Mouse (Mus musculus): ENCODE measurements around the gene Grik2. TPM values are rescaled to one million over a fixed set of nuclear protein-coding genes. Genes with fewer than 3 reads are reported as not detected.

Gene Grik2
- polyA plus RNA-seq, 1 experiment from 2014 or later = 5.5 TPM

DNA sequence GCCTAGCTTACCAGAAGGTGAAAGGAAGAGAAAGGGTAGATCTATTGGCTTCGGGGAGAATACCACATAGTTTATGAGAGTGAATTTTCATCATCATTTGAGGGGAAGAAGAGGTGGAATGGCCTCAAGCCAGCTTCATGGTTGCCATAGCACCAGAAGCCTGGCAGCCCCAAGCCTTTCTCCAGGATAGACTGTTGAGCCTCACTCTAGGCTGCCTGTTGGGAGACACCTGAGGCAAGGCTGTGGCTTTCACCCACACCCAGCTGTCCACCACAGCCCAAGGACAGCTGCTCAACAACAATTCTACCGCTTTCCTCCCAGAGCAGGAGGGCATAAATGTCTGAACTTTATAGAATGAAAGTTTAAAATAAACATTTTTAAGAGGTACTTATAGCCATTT lies 8.1 kb downstream of the Grik2 start:
- Histone ChIP-seq H3K27ac (replicated peaks) (no peak overlapping the region; the same call in 1 of the 2 replicates), H3K4me3 (no peak overlapping the region), H3K4me1 (peaks cover 43% of the 10 kb centered on the region), H3K9me3 (no peaks in the 10 kb centered on the region), H3K36me3 (replicated peaks) (no peaks in the 10 kb centered on the region), H3K27me3 (replicated peaks; ENCODE audit: low read depth, poor library complexity, severe bottlenecking) (no peaks in the 10 kb centered on the region)
- DNase-seq (ENCODE audit: low spot score) = no peak
- 45% methylated on average over 2 of the region's 2 CpGs for WGBS

DNA sequence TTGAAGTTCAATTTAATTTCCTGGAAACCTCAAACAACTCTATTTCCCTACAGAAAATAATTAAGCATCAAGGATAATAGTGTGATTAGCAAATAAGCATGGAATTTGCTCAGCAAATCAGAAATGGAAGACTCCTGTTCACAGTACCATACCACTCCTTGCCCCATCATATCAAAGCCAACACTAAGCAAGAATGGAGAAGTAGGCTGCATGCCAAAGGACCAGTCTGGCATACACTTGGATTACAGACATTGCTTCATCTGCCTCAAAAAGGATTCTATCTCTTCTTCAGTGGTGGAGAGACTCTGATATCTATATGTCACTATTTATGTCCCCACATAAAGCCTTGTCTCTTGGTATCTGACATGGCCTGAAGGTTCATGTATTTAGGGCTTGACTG lies 19.7 kb downstream of the Grik2 start:
- Histone ChIP-seq H3K4me3 (no peak overlapping the region), H3K9me3 (no peaks in the 10 kb centered on the region), H3K36me3 (replicated peaks) (no peaks in the 10 kb centered on the region), H3K4me1 (no peaks in the 10 kb centered on the region), H3K27me3 (replicated peaks; ENCODE audit: low read depth, poor library complexity, severe bottlenecking) (no peaks in the 10 kb centered on the region), H3K27ac (replicated peaks) (no peak overlapping the region)
- no peak for DNase-seq (ENCODE audit: low spot score)

DNA sequence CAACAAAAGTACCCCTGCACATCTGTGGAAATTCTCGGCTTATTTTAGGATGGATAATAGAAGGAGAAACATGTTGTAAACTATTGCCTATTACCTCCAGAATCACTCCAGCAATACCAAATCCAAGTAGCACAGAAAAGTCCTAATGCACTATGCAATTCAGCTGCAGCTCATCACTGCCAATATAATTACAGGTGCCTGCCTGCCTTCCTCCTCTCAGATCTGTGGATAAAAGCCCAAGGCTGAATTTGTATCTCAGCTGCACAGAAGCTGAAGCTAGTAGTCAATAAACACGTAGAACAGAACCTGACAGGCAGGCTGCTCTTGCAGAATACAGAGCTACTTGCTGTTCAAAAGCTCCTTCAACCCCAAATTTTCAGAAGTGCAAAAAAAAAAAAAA lies 21.0 kb downstream of the Grik2 start:
- Histone ChIP-seq H3K27me3 (replicated peaks; ENCODE audit: low read depth, poor library complexity, severe bottlenecking) (no peaks in the 10 kb centered on the region), H3K9me3 (no peaks in the 10 kb centered on the region), H3K27ac (replicated peaks) (no peak overlapping the region), H3K4me3 (no peak overlapping the region), H3K36me3 (replicated peaks) (no peaks in the 10 kb centered on the region), H3K4me1 (no peaks in the 10 kb centered on the region)
- 78% methylated on average over 2 of the region's 2 CpGs for WGBS
- DNase-seq (ENCODE audit: low spot score) = no peak

DNA sequence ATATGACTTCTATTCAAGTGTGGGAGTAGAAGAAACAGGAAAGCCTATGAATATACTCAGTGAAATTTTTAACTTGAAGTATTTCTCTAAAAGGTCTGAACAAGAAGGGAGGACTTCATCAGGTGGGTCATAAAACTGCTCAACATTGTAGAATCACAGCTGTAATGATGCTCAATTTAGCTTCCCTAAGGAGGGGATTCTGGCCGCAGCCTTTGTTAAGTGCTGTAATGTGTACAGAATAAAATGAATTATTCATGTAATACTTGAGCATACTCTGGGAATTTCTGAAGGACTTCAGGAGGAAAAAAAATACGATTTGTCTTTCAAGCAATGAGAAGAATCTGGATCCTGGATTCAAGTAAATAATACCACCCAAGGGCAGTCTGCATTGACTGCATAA lies 26.0 kb downstream of the Grik2 start:
- Histone ChIP-seq H3K4me1 (no peaks in the 10 kb centered on the region), H3K9me3 (no peaks in the 10 kb centered on the region), H3K27me3 (replicated peaks; ENCODE audit: low read depth, poor library complexity, severe bottlenecking) (no peaks in the 10 kb centered on the region), H3K36me3 (replicated peaks) (no peaks in the 10 kb centered on the region), H3K27ac (replicated peaks) (no peak overlapping the region), H3K4me3 (no peak overlapping the region)
- 81% methylated on average over 2 of the region's 2 CpGs for WGBS
- DNase-seq (ENCODE audit: low spot score) = no peak

DNA sequence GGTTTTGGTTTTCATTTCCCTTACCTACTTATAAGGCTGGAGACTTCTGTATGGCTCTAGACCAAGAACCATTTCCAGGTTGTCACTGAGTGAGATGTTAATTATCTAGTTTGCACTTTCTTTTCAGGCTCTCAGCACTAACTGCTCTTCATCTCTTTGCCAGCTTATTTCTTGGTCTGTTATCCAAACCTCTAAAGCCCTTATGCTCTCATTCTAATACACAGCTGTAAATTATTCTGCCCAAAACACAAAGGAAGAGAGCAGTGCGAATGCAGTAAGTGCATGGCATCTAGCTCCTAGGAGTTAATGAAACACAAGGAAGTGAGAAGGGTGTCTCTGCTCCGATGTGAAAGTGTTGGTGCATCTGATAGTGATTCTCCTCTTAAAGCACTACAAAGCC lies 36.8 kb downstream of the Grik2 start:
- H3K4me3 ChIP-seq = no peak overlapping the region
- 57% methylated on average over 2 of the region's 2 CpGs for WGBS

DNA sequence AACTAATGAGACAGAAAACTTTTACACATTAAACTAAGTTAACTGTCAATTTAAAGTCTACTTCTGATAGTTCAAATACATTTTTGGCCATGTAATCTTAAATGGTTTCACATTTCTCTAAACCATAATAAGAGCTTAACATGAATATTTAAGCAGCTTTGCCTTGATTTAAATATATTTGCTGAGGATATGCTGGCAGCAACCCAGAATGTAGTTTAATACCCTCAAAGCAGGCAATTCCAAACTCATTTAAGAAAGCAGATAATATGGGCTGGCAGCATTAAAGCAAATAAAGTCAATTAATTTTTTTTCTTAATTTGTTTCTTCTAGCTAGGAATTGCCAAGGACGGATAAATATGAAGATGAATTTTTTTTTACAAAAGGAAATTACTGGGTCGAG lies 56.7 kb downstream of the Grik2 start:
- H3K4me3 ChIP-seq = no peak overlapping the region
- no peaks in the 10 kb centered on the region for H3K4me1 ChIP-seq
- DNase-seq (ENCODE audit: low spot score) = no peak
- H3K36me3 ChIP-seq (replicated peaks) = no peaks in the 10 kb centered on the region
- H3K27ac ChIP-seq (replicated peaks) = no peak overlapping the region
- no peaks in the 10 kb centered on the region for H3K27me3 ChIP-seq (replicated peaks; ENCODE audit: low read depth, poor library complexity, severe bottlenecking)
- 91% methylated on average over 2 of the region's 2 CpGs for WGBS
- no peaks in the 10 kb centered on the region for H3K9me3 ChIP-seq

More for the DNA sequence above, 36.8 kb downstream of the Grik2 start:
- DNase-seq (ENCODE audit: low spot score) = no peak
- no peaks in the 10 kb centered on the region for H3K9me3 ChIP-seq
- no peaks in the 10 kb centered on the region for H3K27me3 ChIP-seq (replicated peaks; ENCODE audit: low read depth, poor library complexity, severe bottlenecking)
- H3K4me1 ChIP-seq = no peaks in the 10 kb centered on the region
- H3K36me3 ChIP-seq (replicated peaks) = no peaks in the 10 kb centered on the region
- H3K27ac ChIP-seq (replicated peaks) = no peak overlapping the region

DNA sequence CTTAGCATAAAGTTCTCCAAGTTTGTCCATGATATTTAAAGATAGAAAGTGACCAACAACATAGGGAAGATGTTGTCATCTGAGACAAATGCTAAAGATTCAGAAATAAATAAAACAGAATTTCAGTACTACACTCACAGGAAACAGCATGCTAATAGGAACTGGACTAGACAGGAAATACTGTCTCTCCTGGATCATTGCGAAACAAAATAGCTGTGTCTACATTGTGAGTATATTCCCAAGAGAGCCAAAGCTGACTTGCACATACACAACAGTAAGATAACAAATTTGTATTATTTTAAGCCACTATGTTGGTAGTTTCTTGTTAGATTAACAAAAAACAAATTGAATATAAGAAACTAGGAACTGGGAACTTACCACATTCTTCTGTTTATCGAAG lies 64.9 kb downstream of the Grik2 start:
- H3K27me3 ChIP-seq (replicated peaks; ENCODE audit: low read depth, poor library complexity, severe bottlenecking) = no peaks in the 10 kb centered on the region
- no peaks in the 10 kb centered on the region for H3K9me3 ChIP-seq
- no peak overlapping the region for H3K27ac ChIP-seq (replicated peaks)
- DNase-seq (ENCODE audit: low spot score) = no peak
- no peaks in the 10 kb centered on the region for H3K4me1 ChIP-seq
- no peaks in the 10 kb centered on the region for H3K36me3 ChIP-seq (replicated peaks)
- H3K4me3 ChIP-seq = no peak overlapping the region
- 88% methylated on average over 2 of the region's 2 CpGs for WGBS

DNA sequence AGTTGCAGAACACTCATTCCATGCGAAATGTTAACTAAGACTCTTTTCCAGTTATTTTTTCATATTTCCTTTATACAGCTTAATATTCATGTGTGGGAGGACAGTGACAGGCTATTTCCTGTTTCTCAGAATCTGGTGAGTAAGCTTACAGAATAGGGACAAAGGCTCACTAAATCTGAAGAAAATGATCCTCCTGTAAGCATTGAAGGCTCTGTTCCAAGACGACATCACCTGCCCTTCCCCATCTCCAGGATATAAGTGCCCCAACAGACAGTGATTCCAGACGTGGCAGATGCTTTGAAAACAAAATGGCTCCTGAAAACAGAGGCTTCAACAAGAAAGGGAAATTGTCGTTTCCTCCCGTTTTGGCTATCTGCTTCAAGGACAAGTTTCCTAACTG lies 71.7 kb downstream of the Grik2 start:
- no peak for DNase-seq (ENCODE audit: low spot score)
- H3K9me3 ChIP-seq = no peaks in the 10 kb centered on the region
- no peak overlapping the region for H3K4me3 ChIP-seq
- no peaks in the 10 kb centered on the region for H3K36me3 ChIP-seq (replicated peaks)
- H3K27me3 ChIP-seq (replicated peaks; ENCODE audit: low read depth, poor library complexity, severe bottlenecking) = no peaks in the 10 kb centered on the region
- WGBS = 70% methylated on average over 5 of the region's 5 CpGs
- no peaks in the 10 kb centered on the region for H3K4me1 ChIP-seq
- H3K27ac ChIP-seq (replicated peaks) = no peak overlapping the region

DNA sequence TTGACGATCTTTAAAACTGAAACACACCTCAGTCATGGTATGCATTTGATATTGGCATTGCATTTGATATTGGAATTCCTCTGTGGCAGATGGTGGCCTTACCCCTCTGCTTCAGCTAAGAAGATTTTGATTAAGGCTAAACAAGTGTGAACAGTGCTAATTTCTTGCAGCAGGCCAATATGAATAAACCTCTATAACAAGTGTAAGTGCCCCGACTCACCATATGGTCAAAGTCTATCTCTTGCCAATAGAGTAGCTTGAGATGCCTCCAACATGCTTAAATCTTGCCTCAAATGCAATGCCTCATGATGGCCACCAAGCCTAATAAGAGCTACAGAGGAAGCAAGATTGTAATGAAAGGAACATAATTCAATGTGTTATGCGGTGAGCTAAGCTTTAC lies 78.8 kb downstream of the Grik2 start:
- no peak overlapping the region for H3K4me3 ChIP-seq
- no peaks in the 10 kb centered on the region for H3K36me3 ChIP-seq (replicated peaks)
- no peaks in the 10 kb centered on the region for H3K27me3 ChIP-seq (replicated peaks; ENCODE audit: low read depth, poor library complexity, severe bottlenecking)
- H3K27ac ChIP-seq (replicated peaks) = no peak overlapping the region
- 92% methylated on average over 3 of the region's 3 CpGs for WGBS
- H3K4me1 ChIP-seq = no peaks in the 10 kb centered on the region
- DNase-seq (ENCODE audit: low spot score) = no peak
- no peaks in the 10 kb centered on the region for H3K9me3 ChIP-seq

DNA sequence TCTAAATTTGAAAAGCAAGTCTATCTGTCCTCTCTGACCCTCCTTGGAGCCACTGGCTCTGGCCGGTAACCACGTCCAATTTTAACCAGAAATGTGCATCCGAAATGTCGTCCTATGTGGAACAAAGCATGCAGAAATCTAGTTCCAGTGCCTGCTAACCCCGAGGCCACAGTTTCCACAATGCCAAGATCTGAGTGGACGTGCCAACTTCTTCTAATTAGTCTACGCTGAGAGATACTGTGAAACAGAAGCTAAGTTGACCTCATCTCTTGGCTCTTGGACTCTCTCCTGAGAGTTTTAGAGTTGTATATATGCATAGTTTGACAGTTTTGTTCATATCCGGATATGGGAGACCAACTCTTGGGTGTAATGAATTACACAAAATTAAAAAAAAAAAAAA lies 84.1 kb downstream of the Grik2 start:
- Histone ChIP-seq H3K36me3 (replicated peaks) (no peaks in the 10 kb centered on the region), H3K9me3 (no peaks in the 10 kb centered on the region), H3K27ac (replicated peaks) (no peak overlapping the region), H3K27me3 (replicated peaks; ENCODE audit: low read depth, poor library complexity, severe bottlenecking) (no peaks in the 10 kb centered on the region), H3K4me1 (no peaks in the 10 kb centered on the region), H3K4me3 (no peak overlapping the region)
- 93% methylated on average over 8 of the region's 8 CpGs for WGBS
- no peak for DNase-seq (ENCODE audit: low spot score)

DNA sequence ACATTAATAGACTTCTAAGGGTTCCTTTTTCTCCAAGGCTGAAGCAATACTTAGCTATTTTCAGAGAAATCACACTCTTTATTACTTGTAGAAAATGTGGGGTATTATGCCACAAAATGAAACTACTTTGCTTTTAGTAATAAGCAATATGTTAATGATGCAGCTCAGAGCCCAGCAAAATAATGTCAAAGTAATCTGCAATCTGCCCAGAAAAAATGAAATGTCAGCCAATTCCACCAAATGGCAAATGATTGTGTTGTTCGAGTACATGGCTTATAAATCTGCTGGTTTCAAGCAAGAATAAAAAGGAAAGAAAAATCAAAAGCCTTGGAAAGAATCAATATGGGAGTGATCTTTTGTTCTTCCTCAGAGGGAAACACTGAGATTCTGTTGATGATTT lies 136.2 kb downstream of the Grik2 start:
- Histone ChIP-seq H3K9me3 (no peaks in the 10 kb centered on the region), H3K27ac (replicated peaks) (no peak overlapping the region), H3K4me3 (no peak overlapping the region), H3K4me1 (no peaks in the 10 kb centered on the region), H3K36me3 (replicated peaks) (no peaks in the 10 kb centered on the region), H3K27me3 (replicated peaks; ENCODE audit: low read depth, poor library complexity, severe bottlenecking) (no peaks in the 10 kb centered on the region)
- WGBS = 83% methylated on average over 1 of the region's 1 CpGs
- no peak for DNase-seq (ENCODE audit: low spot score)

DNA sequence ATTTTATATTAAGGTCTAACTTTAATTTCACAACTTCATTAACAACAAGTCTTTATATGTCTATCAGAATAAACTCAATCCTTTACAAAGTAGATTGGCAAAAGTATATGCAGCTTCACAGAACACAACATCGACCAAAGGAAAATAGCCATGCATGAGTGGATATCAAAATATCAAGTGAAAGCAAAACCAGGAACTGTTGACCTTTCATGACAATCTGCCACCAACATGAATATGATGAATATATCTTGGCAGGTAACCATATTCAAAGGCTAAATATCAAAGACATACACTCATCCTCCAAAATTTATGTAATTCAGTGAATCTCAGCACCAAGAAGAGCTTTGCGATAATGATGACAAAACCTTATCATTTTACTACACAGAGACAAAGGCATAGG lies 141.4 kb downstream of the Grik2 start:
- 94% methylated on average over 2 of the region's 2 CpGs for WGBS
- no peak overlapping the region for H3K4me3 ChIP-seq
- no peak for DNase-seq (ENCODE audit: low spot score)
- no peak overlapping the region for H3K27ac ChIP-seq (replicated peaks)
- no peaks in the 10 kb centered on the region for H3K27me3 ChIP-seq (replicated peaks; ENCODE audit: low read depth, poor library complexity, severe bottlenecking)
- no peaks in the 10 kb centered on the region for H3K4me1 ChIP-seq
- H3K36me3 ChIP-seq (replicated peaks) = no peaks in the 10 kb centered on the region
- no peaks in the 10 kb centered on the region for H3K9me3 ChIP-seq

DNA sequence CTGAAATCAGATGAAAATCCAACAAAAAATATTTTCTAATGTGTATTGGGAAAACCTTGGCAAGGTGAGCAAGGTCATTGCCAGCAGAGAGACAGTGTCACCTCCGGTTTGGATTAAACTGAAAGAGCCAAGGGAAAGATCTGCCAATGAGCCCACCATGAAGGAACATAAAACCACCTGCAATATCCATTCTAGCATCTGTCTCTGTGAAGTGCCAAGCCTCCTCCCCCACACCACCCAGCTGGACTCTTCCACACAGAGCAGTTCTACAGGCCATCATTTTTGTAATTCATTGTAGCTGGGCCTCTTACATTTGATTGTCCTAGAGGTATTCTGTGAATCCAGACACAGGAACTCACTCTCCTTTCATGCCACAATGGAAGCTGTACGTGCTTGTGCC lies 148.7 kb downstream of the Grik2 start:
- no peaks in the 10 kb centered on the region for H3K4me1 ChIP-seq
- H3K4me3 ChIP-seq = no peak overlapping the region
- H3K27me3 ChIP-seq (replicated peaks; ENCODE audit: low read depth, poor library complexity, severe bottlenecking) = no peaks in the 10 kb centered on the region
- WGBS = 87% methylated on average over 2 of the region's 2 CpGs
- DNase-seq (ENCODE audit: low spot score) = no peak
- H3K36me3 ChIP-seq (replicated peaks) = no peaks in the 10 kb centered on the region
- no peak overlapping the region for H3K27ac ChIP-seq (replicated peaks)
- H3K9me3 ChIP-seq = no peaks in the 10 kb centered on the region

DNA sequence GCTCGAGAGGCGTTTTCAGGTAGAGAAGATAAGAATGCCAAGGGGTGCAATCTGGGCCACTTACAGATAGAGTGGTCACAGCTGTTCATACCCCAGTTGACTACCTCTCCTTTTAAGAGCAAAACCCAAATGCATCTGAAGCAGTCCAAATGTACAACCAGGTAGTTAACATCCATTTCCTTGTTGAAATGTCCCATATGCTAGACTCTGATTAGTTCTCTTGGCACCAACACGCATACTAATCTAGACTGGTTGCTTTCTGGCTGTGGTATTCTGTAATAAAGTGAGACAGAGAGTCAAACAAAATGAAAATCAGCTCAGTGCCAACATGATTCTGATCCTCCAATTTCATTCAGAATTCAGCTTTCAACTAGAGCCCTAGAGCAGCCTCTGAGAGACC lies 164.6 kb downstream of the Grik2 start:
- Histone ChIP-seq H3K27me3 (replicated peaks; ENCODE audit: low read depth, poor library complexity, severe bottlenecking) (no peaks in the 10 kb centered on the region), H3K4me3 (no peak overlapping the region), H3K27ac (replicated peaks) (no peak overlapping the region), H3K4me1 (no peaks in the 10 kb centered on the region), H3K36me3 (replicated peaks) (no peaks in the 10 kb centered on the region), H3K9me3 (no peaks in the 10 kb centered on the region)
- no peak for DNase-seq (ENCODE audit: low spot score)
- 90% methylated on average over 3 of the region's 3 CpGs for WGBS

Data from embryonic facial prominence, embryonic 10.5 days (tissue).